Mouse (Mus musculus): ENCODE results near the gene Il12rb1. TPM values are rescaled to one million over a fixed set of nuclear protein-coding genes. Genes with fewer than 3 reads are reported as not detected.

Il12rb1 gene
- polyA plus RNA-seq, 1 experiment from 2014 or later, result 0.45 TPM

DNA sequence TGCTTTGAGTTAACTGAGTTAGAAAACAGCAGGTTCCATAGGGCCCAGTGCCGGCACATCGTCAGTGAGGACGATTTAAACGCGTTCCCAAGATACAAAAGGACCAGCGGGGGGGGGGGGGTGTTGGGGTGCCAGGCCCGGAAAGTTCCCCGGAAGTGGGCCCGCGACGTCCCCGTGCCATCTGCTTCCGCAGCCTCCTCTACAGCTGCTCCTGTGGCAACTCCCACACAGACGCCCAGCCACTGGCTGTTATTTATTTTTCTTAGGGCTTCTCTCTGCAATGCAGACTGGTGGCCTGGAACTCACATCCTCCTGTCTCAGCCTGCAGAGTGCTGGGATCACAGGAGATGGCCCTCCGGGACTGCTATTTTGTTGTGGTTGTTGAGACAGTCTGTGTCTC is 7.1 kb upstream of the Il12rb1 start:
- H3K9me3 ChIP-seq (ENCODE audit: control insufficient read depth, low read length), result no peaks in the 10 kb centered on the region
- H3K27ac ChIP-seq (replicated peaks; ENCODE audit: low read depth, low read length), result no peak overlapping the region
- H3K4me2 ChIP-seq (ENCODE audit: low read length), result no peak overlapping the region
- DNase-seq (no peak), ATAC-seq (ENCODE audit: low FRiP score, low TSS enrichment) (no peak)
- H3K36me3 ChIP-seq (ENCODE audit: control insufficient read depth, insufficient read depth, low read length), result no peaks in the 10 kb centered on the region
- H3K9ac ChIP-seq (replicated peaks; ENCODE audit: low read length), result no peak overlapping the region
- H3K4me3 ChIP-seq (replicated peaks; ENCODE audit: low read depth, low read length), result no peak overlapping the region
- H3K27me3 ChIP-seq (ENCODE audit: control insufficient read depth, insufficient read depth, low read length), result peaks cover 45% of the 10 kb centered on the region
- H3K4me1 ChIP-seq (ENCODE audit: control insufficient read depth, insufficient read depth, low read length), result peaks cover 24% of the 10 kb centered on the region
- WGBS, result 35% methylated on average over 15 of the region's 15 CpGs

DNA sequence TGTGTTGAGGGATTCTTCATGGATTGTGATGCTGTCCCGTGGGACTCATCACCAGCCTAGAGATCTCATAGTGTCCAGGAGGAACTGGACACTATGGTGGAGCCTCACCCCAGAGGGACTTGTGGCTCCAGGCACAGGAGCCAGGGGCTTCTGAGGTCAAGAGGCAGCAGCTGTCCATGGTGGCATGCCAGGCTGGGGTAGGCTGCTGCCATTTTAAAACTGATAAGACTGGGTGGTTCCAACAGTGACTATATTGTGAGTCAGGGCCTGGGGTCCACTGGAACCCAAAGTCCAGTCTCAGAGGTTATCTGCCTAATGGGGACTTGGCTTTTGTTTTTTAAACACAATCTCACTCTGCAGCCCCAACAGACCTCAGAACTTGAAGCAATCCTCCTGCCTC is 6.4 kb upstream of the Il12rb1 start:
- Histone ChIP-seq H3K27me3 (ENCODE audit: control insufficient read depth, insufficient read depth, low read length) (peaks cover 45% of the 10 kb centered on the region), H3K27ac (replicated peaks; ENCODE audit: low read depth, low read length) (no peak overlapping the region), H3K4me3 (replicated peaks; ENCODE audit: low read depth, low read length) (no peak overlapping the region), H3K9me3 (ENCODE audit: control insufficient read depth, low read length) (no peaks in the 10 kb centered on the region), H3K4me2 (ENCODE audit: low read length) (no peak overlapping the region), H3K4me1 (ENCODE audit: control insufficient read depth, insufficient read depth, low read length) (peaks cover 20% of the 10 kb centered on the region), H3K36me3 (ENCODE audit: control insufficient read depth, insufficient read depth, low read length) (no peaks in the 10 kb centered on the region), H3K9ac (replicated peaks; ENCODE audit: low read length) (no peak overlapping the region)
- WGBS, result 79% methylated on average over 1 of the region's 1 CpGs
- DNase-seq (no peak), ATAC-seq (ENCODE audit: low FRiP score, low TSS enrichment) (no peak)

GRCm38 (mm10) chr8:70802786-70803510 is 5.3 kb upstream of the Il12rb1 start:
- no peak overlapping the region for H3K9ac ChIP-seq (replicated peaks; ENCODE audit: low read length)
- H3K9me3 ChIP-seq (ENCODE audit: control insufficient read depth, low read length), result no peaks in the 10 kb centered on the region
- peaks cover 45% of the 10 kb centered on the region for H3K27me3 ChIP-seq (ENCODE audit: control insufficient read depth, insufficient read depth, low read length)
- no peak overlapping the region for H3K4me3 ChIP-seq (replicated peaks; ENCODE audit: low read depth, low read length)
- H3K4me1 ChIP-seq (ENCODE audit: control insufficient read depth, insufficient read depth, low read length), result peaks cover 16% of the 10 kb centered on the region
- DNase-seq (no peak), ATAC-seq (ENCODE audit: low FRiP score, low TSS enrichment) (no peak)
- no peaks in the 10 kb centered on the region for H3K36me3 ChIP-seq (ENCODE audit: control insufficient read depth, insufficient read depth, low read length)
- WGBS, result 80% methylated on average over 11 of the region's 11 CpGs
- no peak overlapping the region for H3K4me2 ChIP-seq (ENCODE audit: low read length)
- H3K27ac ChIP-seq (replicated peaks; ENCODE audit: low read depth, low read length), result no peak overlapping the region

DNA sequence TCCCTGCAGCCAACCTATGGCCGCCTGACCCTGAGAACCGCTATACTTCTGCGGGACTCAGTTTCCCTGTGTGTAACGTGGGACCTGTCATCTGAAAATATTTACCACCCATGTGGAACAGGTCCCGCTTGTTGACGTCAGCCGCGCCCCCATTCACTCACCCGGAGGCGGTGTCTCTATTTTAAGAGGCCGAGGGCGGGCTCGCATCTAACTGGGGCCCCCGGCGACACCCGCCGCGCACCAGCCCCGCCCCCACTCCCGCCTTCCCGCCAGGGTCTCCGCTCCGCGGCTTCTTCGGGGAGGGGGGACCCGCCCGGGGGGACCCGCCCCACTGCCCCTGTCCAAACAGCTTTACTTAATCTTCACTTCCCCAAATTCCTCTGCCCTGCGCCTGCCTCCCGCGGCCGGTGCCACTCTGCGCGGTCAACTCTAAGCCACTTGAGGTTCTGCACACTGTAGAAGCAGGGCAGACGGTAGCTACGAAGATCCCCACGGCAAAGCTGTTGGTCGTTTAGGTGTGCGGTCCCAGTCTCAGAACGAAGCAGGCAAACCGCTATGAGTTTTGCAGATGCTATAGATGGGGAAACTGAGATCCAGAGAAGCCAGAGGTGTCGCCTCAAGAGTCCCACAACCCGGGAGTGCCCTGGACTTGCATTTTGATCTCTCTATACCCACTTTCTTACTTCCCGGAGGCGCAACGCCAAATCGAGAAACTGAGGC is 4.3 kb upstream of the Il12rb1 start:
- Histone ChIP-seq H3K4me2 (ENCODE audit: low read length) (peak overlapping the region; percentile 73), H3K36me3 (ENCODE audit: control insufficient read depth, insufficient read depth, low read length) (no peaks in the 10 kb centered on the region), H3K9me3 (ENCODE audit: control insufficient read depth, low read length) (no peaks in the 10 kb centered on the region), H3K27me3 (ENCODE audit: control insufficient read depth, insufficient read depth, low read length) (peaks cover 37% of the 10 kb centered on the region), H3K9ac (replicated peaks; ENCODE audit: low read length) (peak overlapping the region; percentile 39; the same call in 1 of the 2 replicates), H3K4me3 (replicated peaks; ENCODE audit: low read depth, low read length) (peak overlapping the region; percentile 47), H3K4me1 (ENCODE audit: control insufficient read depth, insufficient read depth, low read length) (peaks cover 11% of the 10 kb centered on the region), H3K27ac (replicated peaks; ENCODE audit: low read depth, low read length) (no peak overlapping the region)
- ATAC-seq (ENCODE audit: low FRiP score, low TSS enrichment) (no peak), DNase-seq (no peak)
- 2% methylated on average over 45 of the region's 47 CpGs for WGBS

DNA sequence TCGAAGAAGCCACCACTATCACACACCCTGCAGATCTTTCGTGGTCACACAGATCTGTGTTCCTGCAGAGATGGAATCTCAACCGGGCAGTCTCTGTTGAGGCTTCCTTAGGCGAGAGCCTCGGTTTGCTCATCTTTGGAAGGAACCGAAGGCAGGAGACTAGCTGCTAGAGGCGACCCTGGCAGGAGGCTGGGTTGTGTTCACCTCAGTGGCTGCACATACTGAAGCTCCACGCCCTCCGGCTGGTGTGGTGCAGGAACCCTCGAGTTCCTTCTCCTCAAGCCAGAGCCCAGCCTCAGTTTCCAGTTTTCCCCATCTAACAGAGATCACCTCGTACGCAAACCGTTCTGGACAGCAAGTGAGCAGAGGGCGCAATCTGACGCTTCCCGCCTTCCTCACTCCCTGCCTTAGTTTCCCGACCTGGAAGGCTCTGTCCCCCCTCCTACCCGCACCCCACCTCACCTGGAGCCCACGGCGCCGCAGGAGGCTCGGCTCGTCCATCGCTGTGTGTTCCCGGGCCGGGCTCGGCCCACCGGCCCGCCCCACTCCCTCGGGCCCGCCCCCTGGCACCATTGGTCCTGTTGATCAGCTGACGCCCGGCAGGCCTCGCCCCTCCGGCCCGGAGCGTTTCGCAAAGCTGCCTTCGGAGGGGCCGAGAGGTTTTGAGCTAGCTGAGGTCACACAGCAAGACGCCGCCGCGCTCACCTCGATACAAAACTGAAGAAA is 3.6 kb upstream of the Il12rb1 start, which contains the start of gene Mast3:
Mast3 (minus strand) TSS at position 574 of the 726 bp plus-strand sequence.
- no peaks in the 10 kb centered on the region for H3K9me3 ChIP-seq (ENCODE audit: control insufficient read depth, low read length)
- under 1% methylated on average over 45 of the region's 45 CpGs for WGBS
- H3K27me3 ChIP-seq (ENCODE audit: control insufficient read depth, insufficient read depth, low read length), result peaks cover 30% of the 10 kb centered on the region
- peak within 1 kb of the TSS; percentile 47 for H3K4me3 ChIP-seq (replicated peaks; ENCODE audit: low read depth, low read length)
- DNase-seq (peak; percentile 87), ATAC-seq (ENCODE audit: low FRiP score, low TSS enrichment) (peak; percentile 84)
- H3K9ac ChIP-seq (replicated peaks; ENCODE audit: low read length), result peak within 1 kb of the TSS; percentile 39
- H3K4me1 ChIP-seq (ENCODE audit: control insufficient read depth, insufficient read depth, low read length), result peaks cover 11% of the 10 kb centered on the region
- H3K27ac ChIP-seq (replicated peaks; ENCODE audit: low read depth, low read length), result no peak within 1 kb of the TSS
- H3K4me2 ChIP-seq (ENCODE audit: low read length), result peak within 1 kb of the TSS; percentile 73
- no peaks in the 10 kb centered on the region for H3K36me3 ChIP-seq (ENCODE audit: control insufficient read depth, insufficient read depth, low read length)

GRCm38 (mm10) chr8:70806541-70806940 is 1.7 kb upstream of the Il12rb1 start:
- Histone ChIP-seq H3K4me3 (replicated peaks; ENCODE audit: low read depth, low read length) (no peak overlapping the region), H3K9ac (replicated peaks; ENCODE audit: low read length) (no peak overlapping the region), H3K27ac (replicated peaks; ENCODE audit: low read depth, low read length) (no peak overlapping the region), H3K9me3 (ENCODE audit: control insufficient read depth, low read length) (no peaks in the 10 kb centered on the region), H3K27me3 (ENCODE audit: control insufficient read depth, insufficient read depth, low read length) (peaks cover 26% of the 10 kb centered on the region), H3K4me1 (ENCODE audit: control insufficient read depth, insufficient read depth, low read length) (peaks cover 11% of the 10 kb centered on the region), H3K4me2 (ENCODE audit: low read length) (no peak overlapping the region), H3K36me3 (ENCODE audit: control insufficient read depth, insufficient read depth, low read length) (no peaks in the 10 kb centered on the region)
- WGBS, result 82% methylated on average over 4 of the region's 4 CpGs
- ATAC-seq (ENCODE audit: low FRiP score, low TSS enrichment), result no peak
- DNase-seq, result no peak

- no peak overlapping the region for H3K27ac ChIP-seq (replicated peaks; ENCODE audit: low read depth, low read length)
- DNase-seq (no peak), ATAC-seq (ENCODE audit: low FRiP score, low TSS enrichment) (no peak)
- peaks cover 26% of the 10 kb centered on the region for H3K27me3 ChIP-seq (ENCODE audit: control insufficient read depth, insufficient read depth, low read length)
- H3K4me3 ChIP-seq (replicated peaks; ENCODE audit: low read depth, low read length), result no peak overlapping the region
- 39% methylated on average over 1 of the region's 1 CpGs for WGBS
- H3K9ac ChIP-seq (replicated peaks; ENCODE audit: low read length), result no peak overlapping the region
- H3K9me3 ChIP-seq (ENCODE audit: control insufficient read depth, low read length), result no peaks in the 10 kb centered on the region
- H3K4me1 ChIP-seq (ENCODE audit: control insufficient read depth, insufficient read depth, low read length), result peaks cover 11% of the 10 kb centered on the region
- no peaks in the 10 kb centered on the region for H3K36me3 ChIP-seq (ENCODE audit: control insufficient read depth, insufficient read depth, low read length)
- H3K4me2 ChIP-seq (ENCODE audit: low read length), result no peak overlapping the region
These were observed 945 bp upstream of the Il12rb1 start for GRCm38 (mm10) chr8:70807304-70807703.

DNA sequence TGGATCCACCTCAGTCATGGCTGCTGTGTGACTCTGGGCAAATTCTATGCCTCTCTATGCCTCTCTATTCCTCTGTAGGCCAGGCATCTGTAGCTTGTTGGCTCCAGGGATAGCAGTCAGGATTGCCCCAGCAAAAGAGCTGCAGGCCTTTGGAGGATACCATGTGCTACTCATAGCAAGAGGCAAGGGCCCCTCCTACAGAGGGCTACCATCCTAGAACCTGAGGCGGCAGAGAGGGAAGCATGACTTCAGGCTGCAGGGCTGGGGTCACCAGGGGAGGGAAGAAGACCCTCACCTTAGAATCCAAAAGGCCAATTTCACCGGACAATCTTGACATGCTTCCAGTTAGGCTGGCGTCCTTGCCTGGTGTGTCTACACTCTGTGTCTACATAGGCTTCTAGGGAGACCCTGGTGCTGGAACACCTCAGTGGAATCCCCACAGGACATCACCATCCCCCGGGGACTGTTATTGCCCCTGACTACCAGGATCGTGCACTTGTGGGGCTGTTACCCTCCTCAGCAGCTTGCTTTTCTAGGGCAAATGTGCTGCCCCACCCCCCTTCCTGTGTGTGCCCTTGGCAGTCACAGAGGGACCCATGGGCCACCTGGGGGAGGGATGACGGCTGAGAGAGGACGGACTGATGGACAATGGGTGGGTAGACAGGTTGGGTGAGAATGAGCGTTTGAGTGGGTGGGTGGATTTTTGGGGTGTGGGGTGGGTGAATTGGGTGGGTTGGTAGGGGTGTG is 879 bp downstream of the Il12rb1 start:
- DNase-seq (no peak), ATAC-seq (ENCODE audit: low FRiP score, low TSS enrichment) (no peak)
- Histone ChIP-seq H3K9ac (replicated peaks; ENCODE audit: low read length) (no peak overlapping the region), H3K36me3 (ENCODE audit: control insufficient read depth, insufficient read depth, low read length) (no peaks in the 10 kb centered on the region), H3K4me1 (ENCODE audit: control insufficient read depth, insufficient read depth, low read length) (peaks cover 6% of the 10 kb centered on the region), H3K27ac (replicated peaks; ENCODE audit: low read depth, low read length) (no peak overlapping the region), H3K4me2 (ENCODE audit: low read length) (no peak overlapping the region), H3K27me3 (ENCODE audit: control insufficient read depth, insufficient read depth, low read length) (peaks cover 12% of the 10 kb centered on the region), H3K9me3 (ENCODE audit: control insufficient read depth, low read length) (no peaks in the 10 kb centered on the region), H3K4me3 (replicated peaks; ENCODE audit: low read depth, low read length) (no peak overlapping the region)
- WGBS, result 82% methylated on average over 8 of the region's 8 CpGs

Data from midbrain, embryonic 14.5 days (tissue).